Mouse (Mus musculus): ENCODE measurements around the gene Nusap1.

DNA sequence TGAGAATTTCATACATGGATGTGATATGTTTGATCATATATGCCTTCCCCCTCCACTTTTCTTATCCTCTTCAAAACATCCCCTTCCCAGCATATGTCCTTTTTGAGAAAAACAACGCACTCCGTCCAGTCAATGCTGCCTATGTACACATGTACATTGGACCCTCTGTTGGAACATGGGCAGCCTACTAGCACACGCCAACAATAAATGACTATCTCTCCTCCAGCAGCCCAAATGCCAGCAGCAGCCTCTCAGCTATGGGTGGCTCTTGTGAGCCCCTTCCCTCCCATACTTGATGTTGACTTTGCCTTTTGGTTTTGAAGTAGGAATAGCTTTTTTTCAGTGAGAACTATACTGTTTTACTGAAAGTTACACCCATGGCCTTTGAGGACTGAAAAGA lies 36.5 kb upstream of the Nusap1 start:
- no peak for TF ChIP-seq CTCF (IDR thresholded peaks at IDR 0.05; ENCODE audit: low read depth, low read length)
- no peak for TF ChIP-seq GATA1 (IDR thresholded peaks at IDR 0.05; ENCODE audit: borderline replicate concordance, low read length)
- TF ChIP-seq TAL1 (conservative IDR thresholded peaks at IDR 0.05; ENCODE audit: low read depth, low read length) = no peak

Measured in G1E (cell line).